Comparison of ENCODE assay signal across 16 mouse cellular contexts in genomic region chr9:62421911-62422310, GRCm38 (mm10).
DNase-seq lines count a peak whose midpoint lies in the region; ATAC-seq and TF ChIP-seq lines count a peak whose summit lies in the region.
"Had no signal": no experiment of that assay in that cellular context is flagged by ENCODE, and none has a peak within 500 bp of the region (broad histone marks: within the 10 kb centered on the region; RNA-seq: fewer than 3 reads in every experiment).

No protein-coding gene starts in this region.

- DNase-seq in heart, adult 11 months: peak; percentile 88
- no peak for DNase-seq in heart, postnatal 14 days
- DNase-seq in lung, adult 2 months: no peak
- DNase-seq: adrenal gland, adult 8-10 months; kidney, adult 8-10 months; kidney, postnatal 25 days; midbrain, embryonic 14.5 days; right cerebral cortex, postnatal 14 days had no signal

- H3K4me1 ChIP-seq in intestine, postnatal 0 days (replicated peaks; ENCODE audit: control insufficient read depth, insufficient read depth, low read length): peaks cover 4% of the 10 kb centered on the region; the same call in 1 of the 2 replicates
- peaks cover 13% of the 10 kb centered on the region for H3K4me1 ChIP-seq in intestine, embryonic 15.5 days (replicated peaks)
- peaks cover 10% of the 10 kb centered on the region for H3K4me1 ChIP-seq in lung, embryonic 16.5 days (replicated peaks; ENCODE audit: control insufficient read depth, insufficient read depth, low read length)
- peaks cover 14% of the 10 kb centered on the region for H3K4me1 ChIP-seq in lung, adult 2 months (ENCODE audit: control insufficient read depth, insufficient read depth, low read length)
- peaks cover 11% of the 10 kb centered on the region; the same call in 1 of the 2 replicates for H3K4me1 ChIP-seq in hindbrain, embryonic 12.5 days

- no peak for ATAC-seq in intestine, postnatal 0 days
- ATAC-seq in intestine, embryonic 15.5 days: no peak
- no peak for ATAC-seq in lung, embryonic 16.5 days (ENCODE audit: low read depth)
- no peak for ATAC-seq in hindbrain, embryonic 12.5 days (ENCODE audit: low FRiP score)

- no peak for TF ChIP-seq POLR2A in lung, adult 2 months (IDR thresholded peaks at IDR 0.05; ENCODE audit: borderline replicate concordance, extremely low read depth, low read depth, low read length)

- no peaks in the 10 kb centered on the region for H3K9me3 ChIP-seq in intestine, postnatal 0 days (ENCODE audit: control insufficient read depth)
- H3K9me3 ChIP-seq in intestine, embryonic 15.5 days: no peaks in the 10 kb centered on the region
- peaks cover 5% of the 10 kb centered on the region; the same call in 1 of the 2 replicates for H3K9me3 ChIP-seq in lung, embryonic 16.5 days (ENCODE audit: control insufficient read depth, low read length)
- no peaks in the 10 kb centered on the region for H3K9me3 ChIP-seq in hindbrain, embryonic 12.5 days (replicated peaks)
- H3K9me3 ChIP-seq: forebrain, embryonic 13.5 days; liver, embryonic 15.5 days had no signal

- H3K4me2 ChIP-seq in intestine, postnatal 0 days (replicated peaks; ENCODE audit: low read depth): peak overlapping the region; percentile 69
- no peak overlapping the region for H3K4me2 ChIP-seq in intestine, embryonic 15.5 days (replicated peaks)
- H3K4me2 ChIP-seq in lung, embryonic 16.5 days (ENCODE audit: low read depth, low read length): peak overlapping the region; percentile 57; the same call in 1 of the 2 replicates
- no peak overlapping the region for H3K4me2 ChIP-seq in hindbrain, embryonic 12.5 days (replicated peaks)
- H3K4me2 ChIP-seq: hindbrain, embryonic 14.5 days had no signal

- no peak overlapping the region for H3K4me3 ChIP-seq in intestine, postnatal 0 days (ENCODE audit: low read depth, low read length)
- no peak overlapping the region for H3K4me3 ChIP-seq in intestine, embryonic 15.5 days (replicated peaks)
- no peak overlapping the region for H3K4me3 ChIP-seq in lung, embryonic 16.5 days (ENCODE audit: low read length)
- H3K4me3 ChIP-seq in lung, adult 2 months (replicated peaks; ENCODE audit: extremely low read depth, low read depth, low read length): no peak overlapping the region
- no peak overlapping the region for H3K4me3 ChIP-seq in hindbrain, embryonic 12.5 days
- H3K4me3 ChIP-seq: forebrain, embryonic 13.5 days; neural tube, embryonic 12.5 days had no signal

- H3K27ac ChIP-seq in intestine, postnatal 0 days (ENCODE audit: low read depth, low read length): no peak overlapping the region
- H3K27ac ChIP-seq in intestine, embryonic 15.5 days: no peak overlapping the region
- H3K27ac ChIP-seq in lung, embryonic 16.5 days (ENCODE audit: low read length): no peak overlapping the region
- no peak overlapping the region for H3K27ac ChIP-seq in hindbrain, embryonic 12.5 days
- H3K27ac ChIP-seq: forebrain, embryonic 13.5 days; hindbrain, embryonic 14.5 days; neural tube, embryonic 12.5 days had no signal

- 97% methylated on average over 6 of the region's 6 CpGs for whole genome bisulfite sequencing in intestine, postnatal 0 days
- 97% methylated on average over 6 of the region's 6 CpGs for WGBS in intestine, embryonic 15.5 days
- 92% methylated on average over 6 of the region's 6 CpGs for WGBS in lung, embryonic 16.5 days
- 98% methylated on average over 6 of the region's 6 CpGs for WGBS in lung, adult 2 months
- 96% methylated on average over 6 of the region's 6 CpGs for WGBS in hindbrain, embryonic 12.5 days

- H3K27me3 ChIP-seq in intestine, postnatal 0 days (replicated peaks; ENCODE audit: control insufficient read depth, insufficient read depth, low read length): no peaks in the 10 kb centered on the region
- H3K27me3 ChIP-seq in intestine, embryonic 15.5 days (replicated peaks): no peaks in the 10 kb centered on the region
- H3K27me3 ChIP-seq in lung, embryonic 16.5 days (ENCODE audit: control insufficient read depth, insufficient read depth, low read depth, low read length): no peaks in the 10 kb centered on the region
- no peaks in the 10 kb centered on the region for H3K27me3 ChIP-seq in hindbrain, embryonic 12.5 days
- H3K27me3 ChIP-seq: forebrain, embryonic 13.5 days; liver, embryonic 15.5 days; neural tube, embryonic 12.5 days had no signal

- no peak overlapping the region for H3K9ac ChIP-seq in intestine, postnatal 0 days (ENCODE audit: low read depth, low read length)
- no peak overlapping the region for H3K9ac ChIP-seq in intestine, embryonic 15.5 days
- no peak overlapping the region for H3K9ac ChIP-seq in lung, embryonic 16.5 days (ENCODE audit: low read length)
- H3K9ac ChIP-seq in hindbrain, embryonic 12.5 days: no peak overlapping the region
- H3K9ac ChIP-seq: hindbrain, embryonic 14.5 days; liver, embryonic 15.5 days; neural tube, embryonic 12.5 days had no signal

- H3K36me3 ChIP-seq in intestine, postnatal 0 days (ENCODE audit: control insufficient read depth, insufficient read depth): no peaks in the 10 kb centered on the region
- H3K36me3 ChIP-seq in intestine, embryonic 15.5 days: no peaks in the 10 kb centered on the region
- peaks cover 6% of the 10 kb centered on the region for H3K36me3 ChIP-seq in lung, embryonic 16.5 days (ENCODE audit: control insufficient read depth, insufficient read depth, low read length)
- H3K36me3 ChIP-seq in hindbrain, embryonic 12.5 days: peaks cover 45% of the 10 kb centered on the region
- H3K36me3 ChIP-seq: liver, embryonic 15.5 days had no signal

- intact Hi-C loops in heart, postnatal 14 days (cut with DNase I): no loop called here

- TF ChIP-seq CTCF in intestine, postnatal 0 days (IDR thresholded peaks at IDR 0.05; ENCODE audit: low read depth): no peak
- TF ChIP-seq CTCF in lung, adult 2 months (IDR thresholded peaks at IDR 0.05; ENCODE audit: insufficient read depth, low read length): no peak

Comparison
In these comparisons a context has a peak if more than half of its experiments do, and no peak if none do; other contexts are left out.
1. H3K4me2 ChIP-seq: peak in intestine, postnatal 0 days (single experiment) and lung, embryonic 16.5 days (single experiment); none in intestine, embryonic 15.5 days (single experiment) and hindbrain, embryonic 12.5 days (single experiment).